Mouse (Mus musculus): ENCODE measurements around the gene Pmf1.
"Not testable (repeated sequence)": the region's sequence is repeated elsewhere in the genome, so short reads cannot be mapped to it uniquely, and the experiment has no call there.

The Pmf1 gene

DNA sequence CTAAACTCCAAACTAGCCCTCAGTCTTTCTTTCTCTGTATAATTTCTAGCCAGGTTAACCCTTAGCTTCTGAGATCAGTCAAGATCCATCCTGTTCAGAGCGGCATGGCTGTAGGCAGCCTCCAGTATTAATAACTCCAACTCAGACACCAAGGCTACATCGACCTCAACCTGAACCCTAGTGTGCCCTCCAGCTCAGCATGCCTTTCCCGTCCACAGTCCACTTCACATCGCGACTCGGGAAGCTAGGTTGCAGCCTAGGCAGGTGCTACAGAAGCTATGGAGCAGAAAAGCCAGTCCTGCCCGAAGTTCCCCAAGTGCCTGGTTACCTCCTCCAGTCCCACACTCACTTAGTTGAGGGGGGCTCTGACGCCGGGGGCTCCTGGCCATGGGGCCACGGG is 27.3 kb upstream of the Pmf1 start:
- peak; percentile 55 for DNase-seq

DNA sequence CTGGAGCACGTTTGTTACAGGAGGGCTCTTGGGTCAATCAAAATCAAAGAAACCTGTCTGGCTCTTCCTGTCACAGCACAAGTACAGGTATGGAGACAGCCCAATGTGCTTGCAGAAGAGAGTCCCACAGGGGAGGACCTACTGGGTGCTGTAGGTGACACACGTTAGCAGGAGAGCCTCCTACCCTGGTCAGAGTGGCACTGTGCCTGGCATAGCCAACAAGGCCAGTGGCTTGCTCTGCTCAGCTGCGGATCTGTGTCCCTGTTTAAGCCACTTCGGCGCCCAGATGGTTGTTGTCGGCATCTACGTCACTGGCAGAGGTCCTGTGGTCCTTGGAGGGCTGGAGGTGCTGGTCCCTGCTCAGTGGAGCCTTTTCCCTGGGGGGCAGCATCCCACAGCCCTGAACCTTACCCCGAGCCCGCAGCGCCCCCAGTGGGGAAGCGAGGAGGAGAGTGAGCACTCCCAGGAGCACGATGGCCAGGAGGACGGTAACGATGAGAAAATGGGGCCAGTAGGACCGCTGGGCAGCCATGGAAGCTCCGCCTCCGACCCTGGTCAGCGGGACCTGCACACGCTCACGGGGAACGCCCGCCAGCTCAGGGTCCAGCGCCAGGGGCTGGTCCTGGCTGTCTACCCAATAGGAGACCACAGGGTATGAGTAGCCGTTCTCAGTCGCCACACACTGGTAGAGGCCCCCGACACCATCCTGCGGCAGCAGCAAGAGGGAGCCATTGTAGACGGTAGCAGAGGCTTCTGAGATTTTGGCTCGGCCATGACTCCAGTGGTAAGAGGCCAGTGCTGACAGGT is 26.5 kb upstream of the Pmf1 start:
- DNase-seq: peak; percentile 62

DNA sequence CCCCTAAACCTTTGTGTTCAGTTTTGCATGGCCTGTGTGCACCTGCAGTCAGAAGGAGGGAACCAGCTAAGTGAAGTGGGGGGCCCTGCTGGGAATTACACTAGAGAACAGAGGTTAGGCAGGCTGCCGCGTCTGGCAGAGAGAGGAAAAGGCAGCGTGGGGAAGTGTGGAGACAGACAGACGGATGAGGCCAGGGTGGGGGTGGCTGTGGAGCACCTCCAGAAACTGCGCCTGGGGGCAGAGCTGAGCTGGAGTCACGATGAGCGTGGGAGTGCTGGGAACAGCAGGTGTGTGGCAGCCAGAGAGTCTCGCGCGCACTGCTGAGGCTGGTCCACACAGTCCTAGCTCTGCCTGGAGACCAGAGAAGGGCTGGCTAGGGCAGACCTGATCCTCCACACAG is 25.4 kb upstream of the Pmf1 start:
- no peak for DNase-seq

DNA sequence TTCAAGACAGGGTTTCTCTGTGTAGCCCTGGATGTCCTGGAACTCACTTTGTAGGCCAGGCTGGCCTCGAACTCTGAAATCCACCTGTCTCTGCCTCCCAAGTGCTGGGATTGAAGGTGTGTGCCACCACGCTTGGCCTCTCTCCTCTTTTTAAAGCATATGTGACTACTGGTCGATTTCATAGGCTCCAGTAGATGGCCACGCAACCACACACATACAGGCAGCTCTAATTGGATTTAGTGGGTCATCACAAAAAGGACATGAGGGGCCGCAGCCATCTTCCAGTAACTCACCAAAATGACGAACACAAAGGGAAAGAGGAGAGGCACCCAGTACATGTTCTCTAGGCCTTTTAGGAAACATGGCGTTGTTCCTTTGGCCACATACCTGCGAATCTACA is 18.5 kb upstream of the Pmf1 start:
- not testable (repeated sequence) for DNase-seq

DNA sequence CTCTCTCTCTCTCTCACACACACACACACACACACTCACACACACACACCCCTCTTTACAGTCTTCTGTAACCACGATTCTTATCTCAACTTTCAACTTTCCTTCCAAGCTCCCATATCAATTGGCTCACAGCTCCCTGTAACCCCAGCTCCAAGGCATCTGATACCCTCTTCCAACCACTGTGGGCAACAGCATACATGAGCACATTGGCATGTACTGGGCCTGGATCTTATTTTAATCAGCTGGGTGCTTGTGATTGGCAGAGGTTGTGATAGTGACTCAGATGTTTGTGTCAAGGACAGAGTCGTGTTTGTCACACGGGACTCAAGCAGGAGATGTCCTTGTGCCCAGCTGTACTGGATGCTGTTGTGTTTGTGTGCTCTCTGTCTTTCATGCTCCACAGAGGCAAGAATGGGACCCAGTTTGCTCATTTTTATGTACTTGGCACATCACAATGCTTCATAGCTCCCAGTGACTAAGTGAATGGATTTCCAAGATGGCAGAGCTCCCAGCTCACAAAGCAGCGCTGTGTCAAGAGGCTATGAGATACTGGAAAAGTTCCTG is 17.3 kb upstream of the Pmf1 start:
- DNase-seq: no peak

DNA sequence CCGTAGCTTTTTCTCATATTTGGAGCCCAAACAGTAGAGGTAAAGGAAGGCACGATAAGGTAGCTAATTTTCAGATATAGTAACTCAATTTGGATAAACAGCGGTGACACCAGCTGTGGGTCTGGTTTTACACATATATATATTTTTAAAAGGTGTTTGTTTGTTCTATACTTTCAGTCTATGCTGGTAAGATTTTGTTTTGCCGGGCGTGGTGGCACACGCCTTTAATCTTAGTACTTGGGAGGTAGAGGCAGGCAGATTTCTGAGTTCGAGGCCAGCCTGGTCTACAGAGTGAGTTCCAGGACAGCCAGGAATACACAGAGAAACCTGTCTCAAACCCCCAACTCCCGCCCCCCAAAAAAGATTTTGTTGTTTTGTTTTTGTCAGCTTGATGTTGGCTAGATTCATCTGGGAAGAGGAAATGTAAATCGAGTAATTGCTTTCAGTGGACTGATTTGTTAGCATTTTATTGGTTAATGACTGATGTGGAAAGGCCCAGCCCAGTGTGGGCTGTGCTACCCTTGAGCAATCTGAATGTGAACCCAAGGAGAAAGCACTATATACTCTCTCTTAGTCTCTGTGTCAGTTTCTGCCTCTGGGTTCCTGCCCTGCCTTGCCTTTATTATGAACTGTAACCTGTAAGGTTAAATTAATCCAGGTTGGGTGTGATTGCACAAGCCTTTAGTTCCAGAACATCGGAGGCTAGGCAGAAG is 15.7 kb upstream of the Pmf1 start:
- peak; percentile 41 for DNase-seq

DNA sequence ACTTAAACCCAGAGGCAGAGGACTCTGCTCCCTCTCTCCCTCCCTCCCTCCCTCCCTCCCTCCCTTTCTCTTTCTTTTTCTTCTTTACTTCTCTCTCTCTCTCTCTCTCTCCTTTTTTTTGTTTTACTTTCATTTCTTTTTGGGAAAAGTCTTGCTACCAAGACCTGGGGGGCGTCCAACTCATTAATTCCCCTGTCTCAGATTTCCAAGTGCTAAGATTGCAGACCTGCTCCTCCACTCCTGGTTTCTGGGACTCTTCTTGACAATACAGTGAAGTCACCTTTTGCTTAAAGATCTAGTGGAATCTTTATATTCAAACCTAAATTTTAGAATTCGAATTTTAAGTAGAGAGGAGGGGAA is 15.2 kb upstream of the Pmf1 start:
- DNase-seq: no peak

DNA sequence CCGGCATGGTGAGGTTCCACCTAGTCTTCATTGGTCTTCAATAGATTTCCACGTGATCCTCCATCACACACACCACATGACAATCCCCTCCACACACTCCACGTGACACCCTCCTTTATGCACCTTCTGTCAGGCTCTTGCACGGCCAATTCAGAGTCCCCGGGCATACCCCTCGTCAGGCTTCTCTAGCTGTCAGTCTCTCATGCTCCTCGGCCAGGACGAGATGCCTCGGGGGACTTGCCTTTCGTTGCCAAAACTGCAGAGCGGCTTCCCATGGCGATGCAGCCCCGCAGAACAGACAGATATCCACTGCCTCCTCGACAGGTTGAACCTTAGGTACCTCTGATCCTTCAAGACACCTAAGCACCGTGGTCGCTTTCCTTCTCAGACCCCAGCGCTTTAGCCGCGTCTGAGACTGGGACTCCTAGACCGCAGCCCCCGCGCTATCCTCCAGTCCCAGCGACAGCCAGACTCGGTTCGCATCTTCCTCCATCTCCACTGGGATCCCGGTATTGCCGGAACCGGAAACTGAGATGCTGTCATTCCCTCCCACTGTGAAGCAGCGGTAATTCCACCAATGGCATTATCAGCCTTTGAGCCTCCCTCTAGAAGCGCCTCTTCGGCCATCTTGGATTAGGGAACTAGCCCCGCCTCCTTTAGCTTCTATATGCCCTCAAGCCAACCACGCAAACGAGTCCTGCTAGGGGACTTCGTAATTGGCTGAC is 14.6 kb upstream of the Pmf1 start, which contains the start of gene Slc25a44:
Slc25a44 (minus strand) TSS at position 535 of the 725 bp plus-strand sequence.
- peak; percentile 97 for DNase-seq

DNA sequence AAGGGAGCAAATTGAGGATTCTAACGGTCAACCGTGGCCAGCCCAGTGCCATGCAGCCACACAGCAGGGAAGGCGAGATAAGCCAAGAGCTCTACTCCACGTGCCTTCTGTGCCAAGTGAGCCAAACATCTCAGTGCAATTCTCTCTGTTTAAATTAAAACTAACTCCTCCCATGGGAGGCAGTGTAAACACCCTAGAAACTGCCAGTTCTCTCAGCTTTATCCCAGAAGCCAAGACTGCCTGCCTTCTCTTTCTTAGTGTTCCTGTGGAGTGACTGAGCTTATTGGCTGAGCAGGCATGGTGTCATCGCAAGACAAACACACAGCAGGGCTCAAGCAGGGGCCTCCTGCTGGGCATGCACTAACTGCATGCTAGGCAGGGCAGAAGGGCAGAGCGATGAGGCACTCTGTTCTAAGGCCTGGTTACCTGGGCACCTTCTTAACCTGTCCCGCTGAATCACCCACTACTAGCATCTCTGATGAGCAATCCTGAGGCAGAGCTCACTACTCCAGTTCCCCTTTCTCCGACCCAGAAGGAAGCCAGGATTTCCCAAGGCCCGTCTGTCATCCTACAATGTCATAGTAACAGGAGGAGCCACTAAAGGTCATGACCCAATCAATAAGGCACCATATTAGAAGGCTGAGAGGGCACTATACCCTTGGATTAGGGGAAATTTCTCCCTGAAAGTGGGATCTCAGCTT is 12.0 kb upstream of the Pmf1 start:
- peak; percentile 45 for DNase-seq

DNA sequence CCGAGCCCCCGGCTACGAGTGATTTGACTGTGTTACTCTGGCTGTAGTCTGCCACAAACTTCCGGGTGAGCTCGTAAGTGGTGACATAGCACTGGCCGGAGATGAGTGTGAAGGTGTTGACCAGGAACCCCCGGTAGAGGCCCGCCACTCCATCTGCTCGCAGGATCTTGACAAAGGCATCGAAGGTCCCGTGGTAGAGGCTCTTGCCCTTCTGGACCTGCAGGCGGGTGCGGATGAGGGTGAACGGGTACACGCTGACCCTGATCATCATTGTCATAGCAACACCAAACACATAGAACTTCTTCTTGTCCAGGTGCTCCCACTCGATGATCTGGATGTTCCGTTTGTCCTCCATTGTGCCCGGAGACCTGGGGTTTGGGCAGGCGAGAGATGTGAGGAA is 10.6 kb upstream of the Pmf1 start:
- no peak for DNase-seq

DNA sequence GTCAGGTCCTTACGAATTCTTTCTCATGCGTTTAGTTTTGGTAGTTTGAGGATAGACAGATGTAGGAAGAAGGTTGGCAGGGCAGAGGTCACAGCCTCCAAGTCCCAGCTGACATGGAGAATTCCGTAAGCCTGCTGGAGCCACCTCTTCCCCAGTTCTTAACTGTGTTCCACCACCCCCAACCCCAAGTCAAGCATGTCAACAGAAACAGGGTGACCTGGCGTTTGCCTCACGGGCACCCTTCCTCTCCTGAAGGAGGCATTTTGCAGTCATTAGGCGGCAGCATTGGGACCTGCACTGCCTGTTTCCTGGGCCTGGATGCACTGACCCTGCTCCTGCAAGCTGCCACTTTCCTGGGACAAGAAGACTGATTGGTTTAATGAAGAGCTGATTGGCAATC is 7.9 kb upstream of the Pmf1 start:
- DNase-seq: no peak

DNA sequence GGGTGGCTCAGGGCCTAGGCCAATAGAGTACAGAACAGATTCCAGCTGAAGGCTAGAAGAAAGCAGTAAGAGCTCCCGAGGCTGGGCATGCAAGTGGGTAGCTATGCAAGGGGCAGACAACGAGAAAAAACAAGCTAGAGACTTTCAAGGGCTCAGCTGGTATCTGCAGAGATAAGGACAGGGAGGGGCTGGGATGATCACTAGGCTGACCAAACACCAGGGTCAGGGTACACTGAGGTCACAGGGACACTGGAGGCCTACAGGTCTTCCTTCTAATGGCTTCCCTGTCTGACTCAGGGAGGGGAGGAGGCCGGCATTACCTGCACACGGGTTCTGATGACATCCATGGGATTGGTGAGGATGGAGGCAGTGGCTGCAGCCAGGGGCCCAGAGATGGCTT is 5.5 kb upstream of the Pmf1 start:
- DNase-seq: no peak

DNA sequence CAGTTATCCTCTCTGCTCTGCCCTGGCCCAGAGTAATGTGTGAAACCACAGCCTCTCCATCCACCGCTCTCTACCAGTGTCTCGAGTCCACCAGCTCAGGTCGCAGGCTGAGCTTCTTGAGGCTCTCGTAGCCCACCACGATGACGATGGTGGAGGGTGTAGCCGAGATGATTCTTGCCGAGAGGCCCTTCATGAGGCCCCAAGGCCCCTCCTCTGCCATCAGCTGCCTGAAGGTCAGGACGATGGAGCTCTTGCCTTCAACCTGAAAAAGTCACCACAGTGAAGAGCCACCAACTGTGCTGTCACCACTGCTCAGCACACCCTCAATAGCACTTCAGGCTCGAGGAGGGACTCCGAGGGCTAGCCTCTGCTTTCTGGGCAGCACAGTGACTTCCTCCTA is 2.5 kb upstream of the Pmf1 start:
- no peak for DNase-seq

DNA sequence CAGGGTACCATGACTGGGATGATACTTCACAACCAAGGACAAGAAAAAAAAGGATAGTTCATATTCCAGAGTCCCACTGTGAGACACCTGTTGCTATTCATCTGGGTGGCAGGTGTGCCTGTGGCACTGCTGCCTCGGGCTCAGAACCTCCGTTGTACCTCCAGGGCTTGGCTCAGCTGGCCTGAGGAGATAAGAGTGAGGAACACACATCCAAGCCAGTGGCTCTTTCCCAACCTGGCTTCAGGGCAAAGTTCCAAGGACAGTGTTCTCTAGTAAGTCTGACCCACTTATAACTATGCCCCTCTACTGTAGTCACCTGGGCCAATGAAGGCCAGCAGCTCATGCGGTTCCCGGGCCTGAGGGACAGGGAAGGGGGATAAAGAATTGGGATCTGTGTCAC is 1.6 kb upstream of the Pmf1 start:
- DNase-seq: no peak

DNA sequence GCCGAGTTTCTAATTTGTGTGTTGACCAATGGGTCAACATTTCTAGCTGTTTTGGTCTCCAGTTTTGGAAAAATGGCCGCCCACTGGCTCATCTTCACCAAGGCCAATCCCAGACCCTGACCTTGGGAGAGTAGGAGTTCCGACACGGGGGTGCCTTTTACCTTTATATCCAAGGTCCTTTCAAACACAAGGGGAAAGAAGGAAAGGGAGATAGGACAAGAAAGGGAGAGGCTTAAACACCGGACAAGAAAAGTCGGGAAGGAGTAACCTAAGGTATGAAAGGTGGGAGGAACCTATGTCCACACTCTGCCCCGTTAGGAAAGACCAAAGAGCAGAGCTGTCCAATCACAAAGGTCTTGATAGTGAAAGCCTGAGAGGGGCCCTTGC is 507 bp upstream of the Pmf1 start:
- no peak for DNase-seq

DNA sequence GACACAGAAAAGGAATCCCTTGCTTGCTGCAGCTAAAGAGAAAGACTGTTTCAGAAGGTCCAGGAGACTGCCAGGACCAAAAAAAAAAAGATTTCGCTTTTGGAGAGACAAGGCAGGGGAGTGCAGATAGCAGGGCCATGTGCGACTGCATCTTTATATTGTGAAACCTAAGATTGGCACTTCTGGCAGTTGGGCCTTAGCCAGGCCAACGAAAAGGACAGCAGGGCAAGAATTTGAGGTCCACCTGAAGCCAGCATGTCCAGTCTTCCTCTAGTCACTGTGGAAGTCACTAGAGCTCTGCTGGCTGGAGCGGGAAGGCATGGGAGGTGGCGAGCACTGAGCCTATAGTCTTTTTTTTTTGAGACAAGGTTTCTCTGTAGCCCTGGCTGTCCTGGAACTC is 1.2 kb downstream of the Pmf1 start:
- no peak for DNase-seq

DNA sequence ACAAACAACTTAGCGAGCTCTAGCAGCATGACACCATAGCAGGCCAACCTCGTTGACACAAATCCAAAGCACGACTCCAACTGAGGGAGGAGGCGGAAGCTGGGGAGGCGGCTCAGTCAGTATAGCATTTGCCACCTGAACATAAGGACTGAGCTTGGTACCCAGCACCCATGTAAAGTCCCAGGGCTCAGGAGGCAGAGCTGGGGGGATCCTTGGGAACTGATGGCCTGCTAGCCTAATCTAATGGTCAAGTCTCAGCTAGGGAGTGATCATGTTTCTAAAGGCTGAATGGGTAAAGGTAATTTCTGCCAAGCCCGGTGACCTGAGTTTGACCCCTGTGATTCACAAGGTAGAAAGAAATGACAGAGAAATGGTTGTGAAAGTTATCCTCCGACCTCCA is 2.6 kb downstream of the Pmf1 start:
- DNase-seq: no peak

DNA sequence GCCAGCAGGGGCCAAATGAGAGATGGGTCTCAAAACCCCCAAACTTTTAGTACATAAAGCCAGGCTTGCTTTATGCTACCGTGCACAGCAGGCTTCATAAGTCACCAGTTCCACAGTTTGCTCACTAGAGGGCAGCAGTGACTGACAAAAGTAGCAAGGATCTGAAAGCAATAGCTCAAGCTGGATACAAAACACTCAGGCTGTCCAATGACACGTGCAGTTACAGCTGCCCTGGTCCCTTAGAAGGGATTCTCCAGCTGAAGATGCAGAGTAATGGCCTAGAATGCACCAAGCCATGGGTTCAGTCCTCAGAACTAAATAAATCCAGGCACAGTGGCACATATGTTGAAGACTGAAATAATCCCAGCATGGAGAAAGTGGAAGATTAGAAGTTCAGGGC is 3.0 kb downstream of the Pmf1 start:
- DNase-seq: peak; percentile 71

DNA sequence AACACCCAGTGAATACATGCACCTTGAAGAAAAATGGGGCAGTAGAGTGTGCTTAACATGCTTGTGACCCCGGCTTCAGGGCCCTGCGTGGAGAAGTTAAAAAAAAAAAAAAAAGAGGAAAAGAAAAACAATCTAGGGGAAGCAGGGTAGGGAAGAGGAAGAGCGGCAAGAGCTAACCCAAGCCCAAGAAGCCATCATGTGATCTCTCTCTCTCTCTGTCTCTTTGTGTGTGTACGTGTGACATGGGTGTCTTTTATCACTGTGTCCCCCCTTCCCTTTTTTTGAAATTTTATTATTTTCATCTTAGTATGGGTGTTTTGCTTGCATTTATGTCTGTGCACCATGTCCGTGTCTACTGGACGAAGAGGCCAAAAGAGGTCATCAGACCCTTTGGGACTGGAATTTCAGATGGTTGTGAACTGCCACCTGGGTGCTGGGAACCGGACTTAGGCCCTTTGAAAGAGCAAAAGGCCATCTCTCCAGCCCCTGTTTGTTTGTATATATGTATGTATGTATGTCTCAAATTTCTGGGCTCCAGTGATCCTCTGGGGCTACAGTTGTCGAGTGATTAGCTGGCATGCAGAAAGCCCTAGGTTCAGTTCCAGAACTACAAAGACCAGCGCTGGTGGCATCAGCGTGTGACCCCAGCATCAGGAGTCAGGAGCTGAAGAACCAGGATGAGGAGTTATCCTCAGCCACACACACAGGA is 6.5 kb downstream of the Pmf1 start:
- DNase-seq: no peak

DNA sequence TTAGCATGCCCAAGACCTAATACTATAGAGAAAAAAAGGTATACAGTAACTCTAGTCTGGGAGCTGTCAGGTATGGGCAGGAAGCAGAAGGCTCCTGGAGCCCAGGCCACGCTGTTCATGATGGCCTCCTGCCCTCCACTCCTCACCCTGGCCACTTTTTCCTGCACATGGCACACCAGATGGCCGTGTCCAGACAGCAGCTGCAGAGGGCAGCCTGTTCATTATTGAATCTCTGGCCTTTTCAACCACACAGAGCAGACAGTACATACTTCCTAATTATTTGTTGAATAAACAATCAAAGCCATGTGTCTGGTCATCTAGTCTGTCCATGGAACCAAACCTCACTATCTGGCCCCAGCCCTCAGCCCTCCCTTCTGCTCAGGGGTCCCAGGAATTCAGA is 11.5 kb downstream of the Pmf1 start:
- DNase-seq: no peak

DNA sequence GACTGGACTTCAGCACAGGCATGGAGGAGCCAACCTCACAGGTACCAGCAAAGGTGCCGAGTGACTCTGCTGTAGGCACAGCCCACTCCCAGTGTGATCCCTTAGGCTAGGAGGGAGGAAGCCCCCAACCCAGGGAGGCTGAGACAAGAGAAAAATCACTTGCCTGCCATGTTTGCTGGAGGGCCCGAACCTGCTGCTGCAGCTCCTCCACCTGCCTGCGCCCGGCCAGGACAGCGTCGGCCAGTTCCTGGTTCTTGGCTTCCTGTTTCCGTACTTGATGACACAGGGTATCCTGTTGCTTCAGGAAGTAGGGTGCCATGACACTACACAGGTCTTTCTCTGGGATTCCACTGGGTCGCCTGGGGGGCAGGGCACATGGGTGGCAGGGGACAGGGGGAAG is 14.4 kb downstream of the Pmf1 start:
- DNase-seq: no peak

DNA sequence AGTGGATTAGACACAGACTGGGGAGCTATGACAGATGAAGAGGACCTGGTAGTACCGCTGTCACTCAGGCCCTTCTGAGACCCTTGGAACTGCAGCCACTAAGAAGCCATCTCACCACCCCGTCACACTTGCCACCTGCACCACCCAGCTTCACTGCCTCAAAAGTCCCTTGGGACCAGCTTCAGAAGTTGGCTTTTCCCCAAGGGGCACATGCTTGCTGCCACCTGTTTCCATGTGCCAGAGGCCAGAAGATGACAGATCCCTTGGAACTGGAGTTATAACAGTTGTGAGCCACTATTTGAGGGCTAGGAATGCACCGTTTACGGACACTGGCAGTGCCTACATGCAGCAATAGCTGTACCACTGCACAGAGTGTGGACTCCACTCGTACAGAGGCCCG is 14.8 kb downstream of the Pmf1 start:
- no peak for DNase-seq
